Mouse (Mus musculus) kidney, postnatal 25 days (tissue): ENCODE measurements around the gene Max.

Source experiments
- DNase-seq, 2 experiments: peaks; one replicate each; pipeline ENCODE4 v3.0.0; 2021; ENCODE audit warnings: mixed read lengths in 2 of 2

Gene Max

DNA sequence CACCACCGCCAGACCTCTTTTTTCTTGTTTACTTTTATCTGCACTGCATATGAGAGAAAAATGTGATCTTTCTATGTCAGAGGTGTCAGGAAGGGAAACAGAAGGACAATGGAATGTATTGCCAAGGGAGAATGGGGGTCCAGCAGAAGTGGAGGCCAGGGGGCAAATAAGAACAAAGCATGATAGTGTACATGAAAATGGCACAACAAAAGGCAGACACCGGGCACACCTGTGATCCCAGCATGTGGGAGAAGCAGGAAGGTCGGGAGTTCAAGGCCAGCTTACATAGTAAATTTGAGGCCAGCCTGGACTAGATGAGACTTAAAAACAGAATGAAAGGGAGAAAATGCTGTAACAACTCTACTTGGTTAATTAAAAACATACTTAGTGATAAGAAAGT lies 43.1 kb downstream of the Max start:
- DNase-seq: no peak

DNA sequence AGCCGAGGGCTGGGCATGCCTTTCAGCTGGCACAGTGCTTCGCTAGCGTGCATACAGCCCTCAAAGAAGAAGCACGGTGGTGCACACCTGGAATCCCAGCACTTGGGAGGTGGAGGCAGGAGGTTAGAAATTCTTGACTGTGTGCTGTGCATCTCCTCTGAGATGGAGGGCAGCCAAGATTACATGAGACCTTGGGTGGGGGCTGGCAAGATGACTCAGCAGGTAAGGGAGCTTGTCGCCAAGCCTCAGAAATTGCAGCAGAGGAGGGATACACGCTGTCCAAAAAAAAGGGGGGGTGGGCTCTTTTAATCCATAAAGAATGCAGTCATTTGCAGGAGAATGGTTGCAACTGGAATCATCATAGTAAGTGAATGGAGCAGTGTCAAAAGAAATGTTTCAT lies 43.9 kb downstream of the Max start:
- no peak for DNase-seq

DNA sequence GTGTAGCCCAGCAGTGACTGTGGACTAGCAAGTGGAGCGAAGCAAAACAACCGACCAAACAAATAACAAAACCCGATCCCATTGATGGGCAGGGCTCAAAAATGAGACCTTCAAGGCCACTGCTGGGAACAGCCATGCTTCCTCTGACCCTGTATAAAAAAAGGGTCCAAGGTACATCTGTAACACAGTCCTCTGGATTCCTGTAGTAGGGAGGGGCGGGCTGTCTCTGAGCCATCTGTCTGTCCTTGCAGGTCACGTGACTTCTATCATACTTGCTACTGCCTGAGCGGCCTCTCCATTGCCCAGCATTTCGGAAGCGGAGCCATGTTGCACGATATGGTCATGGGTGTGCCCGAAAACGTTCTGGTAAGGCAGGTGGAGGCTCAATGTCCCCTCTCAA lies 45.8 kb downstream of the Max start:
- no peak for DNase-seq

DNA sequence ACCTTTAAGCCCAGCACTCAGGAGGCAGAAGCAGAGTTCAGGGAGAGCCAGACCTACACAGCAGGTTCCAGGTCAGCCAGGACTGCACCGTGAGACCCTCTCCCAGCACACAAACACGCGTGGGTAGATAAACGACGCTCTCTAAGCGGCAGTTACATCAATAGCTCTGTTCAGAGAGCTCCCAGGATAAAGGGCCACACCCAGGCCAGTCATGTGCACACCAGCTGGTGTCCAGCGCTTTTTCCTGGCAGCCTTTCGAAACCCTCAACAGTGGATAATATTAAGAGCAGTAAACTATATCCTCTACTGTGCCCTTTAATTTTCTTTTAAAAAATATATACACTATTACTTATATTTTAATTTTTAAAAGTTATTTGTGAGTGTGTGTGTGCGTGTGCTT lies 49.8 kb downstream of the Max start:
- no peak for DNase-seq

DNA sequence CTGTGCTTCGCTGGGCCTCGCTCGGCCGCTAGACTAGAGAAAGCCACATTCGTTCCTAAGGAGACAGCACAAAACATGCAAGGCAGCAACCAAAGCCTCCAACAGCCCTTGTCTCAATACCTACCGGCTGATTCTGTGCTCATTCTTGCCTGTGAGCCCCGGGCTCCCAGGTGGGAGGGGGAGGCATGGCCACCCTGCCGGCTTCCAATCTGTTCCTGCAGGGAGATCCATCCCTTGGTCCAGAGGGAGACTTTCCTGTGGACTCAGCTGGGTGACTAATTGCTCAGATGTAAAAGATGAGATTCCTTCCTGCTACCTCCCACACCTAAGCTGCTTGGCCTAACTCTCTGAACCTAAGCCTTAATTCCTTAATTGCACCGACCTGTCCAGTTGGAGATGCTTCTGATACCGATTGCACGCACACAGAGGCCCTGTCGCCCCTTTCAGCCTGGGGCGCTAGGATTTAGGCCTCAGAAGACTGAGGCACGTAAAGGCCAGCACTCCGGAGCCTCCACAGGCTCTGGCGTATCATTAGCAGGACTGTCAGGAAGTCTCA lies 50.8 kb downstream of the Max start:
- no peak for DNase-seq

DNA sequence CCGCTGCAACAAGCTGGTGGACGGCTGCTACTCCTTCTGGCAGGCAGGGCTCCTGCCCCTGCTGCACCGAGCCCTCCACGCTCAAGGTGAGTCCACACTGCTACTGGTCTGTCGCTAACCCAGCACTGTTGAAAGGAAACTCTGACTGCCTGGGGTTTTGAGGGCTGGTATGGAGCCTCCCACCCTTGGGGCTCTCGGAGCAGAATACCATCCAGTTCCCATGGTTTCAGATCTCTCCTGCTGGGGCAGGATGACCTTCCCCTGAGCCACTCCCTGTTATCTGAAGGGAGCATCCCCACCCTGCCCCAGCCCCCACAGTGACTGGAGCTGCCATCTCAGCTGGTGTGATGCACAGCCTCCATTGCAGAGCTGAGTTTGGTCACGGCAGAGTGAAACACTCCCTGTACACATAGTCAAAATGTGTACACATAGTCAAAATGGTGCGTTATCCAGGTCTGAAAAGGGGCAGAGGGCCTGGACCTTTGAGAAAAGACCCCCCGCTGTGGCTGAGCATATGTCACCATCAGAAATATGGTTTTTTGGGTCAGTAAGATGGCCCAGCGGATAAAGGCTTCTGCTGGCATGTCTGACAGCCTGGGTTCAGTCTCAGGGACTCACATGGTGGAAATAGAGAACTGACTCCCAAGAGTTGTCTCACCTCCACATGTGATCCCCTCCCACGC lies 51.6 kb downstream of the Max start:
- no peak for DNase-seq

DNA sequence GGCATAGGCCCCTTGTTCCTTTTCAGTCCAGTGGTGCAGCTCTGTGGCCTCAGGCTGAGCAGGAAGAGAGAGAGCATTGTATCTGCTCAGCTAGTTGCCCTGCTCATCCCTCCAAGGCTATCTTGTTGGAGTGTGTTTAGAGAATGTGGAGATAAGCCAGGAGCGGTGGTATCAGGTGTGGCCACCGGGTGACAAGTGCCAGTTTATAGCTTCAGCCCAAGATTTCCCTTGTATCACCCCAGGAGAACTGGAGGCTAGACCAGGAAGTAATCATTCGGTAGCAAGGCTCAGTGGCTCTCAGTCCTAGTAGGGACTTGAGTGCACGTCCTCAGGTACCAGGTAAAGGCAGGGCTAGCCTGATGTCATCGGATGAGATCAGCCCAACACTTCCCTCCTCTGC lies 52.8 kb downstream of the Max start:
- no peak for DNase-seq

DNA sequence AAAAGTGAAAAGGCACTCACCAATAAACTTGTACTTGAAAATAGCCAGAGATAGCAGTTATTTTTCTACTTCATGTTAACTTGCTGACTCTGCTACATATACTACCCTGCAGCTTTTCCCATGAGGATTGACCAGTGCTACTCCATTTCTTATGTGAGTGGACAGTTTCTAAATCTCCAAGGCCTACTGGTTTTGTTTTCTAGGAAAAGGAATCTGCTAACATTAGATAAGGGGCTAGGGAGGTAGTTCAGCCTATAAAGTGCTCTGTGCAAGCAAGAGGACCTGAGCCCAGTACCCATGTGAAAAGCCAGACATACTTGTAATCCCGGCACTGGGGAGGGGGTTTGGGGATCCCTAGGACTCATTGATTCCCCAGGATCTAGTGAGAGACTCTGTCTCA lies 55.7 kb downstream of the Max start:
- no peak for DNase-seq

DNA sequence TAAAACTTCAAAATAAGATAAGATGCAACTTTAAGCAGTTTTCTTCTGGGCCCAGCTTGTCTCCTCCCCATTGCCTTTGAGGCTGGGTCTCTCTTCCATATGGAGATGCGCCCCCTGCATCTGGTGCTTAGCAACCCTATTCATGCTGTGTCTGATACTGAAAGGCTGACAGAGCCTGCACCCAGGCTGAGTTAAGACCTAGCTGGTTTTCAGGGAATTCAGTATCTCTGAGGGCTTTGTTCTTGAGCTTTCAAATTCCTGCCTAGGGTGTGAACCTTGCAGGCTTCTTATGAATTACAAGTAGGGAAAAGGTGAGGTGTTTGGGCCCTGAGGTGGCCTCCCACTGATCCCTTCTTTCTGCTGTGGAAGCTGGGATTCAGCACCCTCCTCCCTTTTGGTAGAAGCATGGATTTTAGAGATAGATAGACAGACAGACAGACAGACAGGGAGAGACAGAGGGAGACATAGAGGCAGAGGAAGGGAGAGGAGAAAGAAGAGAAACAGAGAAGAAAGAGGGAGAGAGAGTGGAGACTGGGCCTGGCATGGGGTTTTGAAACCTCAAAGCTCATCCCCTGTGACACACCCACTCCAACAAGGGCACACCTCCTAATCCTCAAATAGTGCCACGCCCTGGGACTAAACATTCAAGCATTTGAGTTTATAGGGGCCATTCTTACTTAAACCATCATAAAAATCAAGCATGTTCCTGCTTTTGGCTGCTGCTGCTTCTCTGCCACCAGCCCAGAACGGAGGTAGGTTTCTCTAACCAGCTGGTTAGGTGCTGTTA lies 60.3 kb downstream of the Max start:
- DNase-seq: no peak

DNA sequence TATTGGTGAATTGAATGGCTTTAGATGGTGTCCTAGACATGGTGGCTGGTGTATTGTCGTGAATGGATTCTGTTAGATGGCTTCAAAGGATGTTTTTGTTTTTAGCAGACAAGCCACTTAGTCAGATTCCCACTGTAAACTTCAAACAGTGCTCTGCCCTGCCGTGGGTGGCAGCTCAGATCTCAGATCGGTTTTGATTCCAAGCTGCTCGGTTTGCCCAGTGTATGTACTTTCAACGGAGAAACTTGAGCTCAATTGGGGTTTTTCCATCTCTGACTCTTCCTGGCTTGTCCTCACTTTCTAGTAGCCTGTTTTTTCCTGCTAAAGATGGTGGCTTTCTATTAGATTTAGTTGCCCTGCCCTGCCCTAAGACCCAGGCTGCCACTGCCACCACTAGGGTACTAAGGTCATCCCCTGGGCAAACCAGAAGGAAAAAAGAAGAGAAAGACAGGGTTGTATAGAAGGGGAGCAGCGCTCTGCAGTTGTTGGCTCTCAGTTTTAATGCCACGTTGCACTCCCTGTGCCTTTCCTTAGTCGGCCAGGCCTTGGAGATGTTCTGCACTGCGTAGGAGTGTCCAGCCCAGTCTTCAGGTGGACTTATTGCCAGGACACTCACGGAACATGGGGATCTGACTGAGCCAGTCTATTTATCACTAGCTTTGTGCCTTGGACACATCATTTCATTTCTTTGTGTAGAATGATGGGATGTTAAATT lies 62.6 kb downstream of the Max start:
- DNase-seq: no peak

DNA sequence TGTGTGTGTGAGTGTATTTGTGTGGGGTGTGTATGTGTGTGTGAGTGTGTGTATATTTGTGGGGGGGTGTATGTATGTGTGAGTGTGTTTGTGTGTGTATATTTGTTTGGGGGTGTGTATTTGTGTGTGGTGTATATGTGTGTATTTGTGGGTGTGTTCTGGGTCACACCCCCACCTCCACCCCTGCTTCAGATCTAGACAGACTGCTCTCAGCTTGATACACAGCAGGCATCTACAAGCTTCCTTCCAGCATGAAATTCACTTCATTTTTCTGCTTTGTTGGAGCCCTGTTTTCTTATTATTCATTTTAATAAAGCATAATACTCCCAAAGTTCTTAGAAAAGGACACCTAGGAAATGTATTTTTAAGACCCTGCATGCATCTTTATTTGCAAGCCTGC lies 63.9 kb downstream of the Max start:
- DNase-seq: no peak

DNA sequence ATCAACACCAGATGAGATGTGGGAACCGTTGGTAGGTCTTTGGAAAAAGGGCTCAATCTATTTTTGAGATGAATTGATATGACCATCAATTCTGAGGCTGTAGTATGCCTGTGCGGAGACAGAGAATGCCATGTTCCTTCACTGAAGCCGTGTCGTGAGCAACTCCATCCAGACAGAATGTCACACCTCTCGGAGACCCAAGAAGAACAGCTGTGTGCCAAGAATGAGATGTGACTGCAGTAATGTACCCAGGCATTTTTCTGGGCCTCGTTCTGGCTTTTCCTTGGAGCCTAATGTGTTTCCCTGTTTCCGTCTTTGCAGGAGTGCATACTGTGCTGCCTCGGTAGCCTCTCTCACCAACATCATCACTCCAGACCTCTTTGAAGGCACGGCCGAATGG lies 65.0 kb downstream of the Max start:
- no peak for DNase-seq

DNA sequence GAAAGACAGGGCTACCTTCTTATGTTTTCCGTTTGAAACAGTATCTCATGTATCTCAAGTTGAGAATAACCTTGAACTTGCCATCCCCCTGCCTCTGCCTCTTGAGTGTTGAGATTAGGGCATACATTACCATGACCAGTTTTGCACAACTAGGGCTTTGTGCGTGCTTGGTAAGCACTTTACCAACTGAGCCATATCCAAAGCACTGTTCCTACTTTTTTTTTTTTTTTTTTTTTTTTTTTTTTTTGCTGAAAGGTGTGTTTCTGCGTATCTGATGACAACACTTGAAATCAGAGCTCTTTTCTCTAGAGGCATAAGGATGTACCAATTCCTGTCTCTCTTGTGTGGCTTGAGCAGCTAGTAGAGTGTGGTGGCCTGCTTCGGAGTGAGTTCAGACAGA lies 65.4 kb downstream of the Max start:
- DNase-seq: no peak

DNA sequence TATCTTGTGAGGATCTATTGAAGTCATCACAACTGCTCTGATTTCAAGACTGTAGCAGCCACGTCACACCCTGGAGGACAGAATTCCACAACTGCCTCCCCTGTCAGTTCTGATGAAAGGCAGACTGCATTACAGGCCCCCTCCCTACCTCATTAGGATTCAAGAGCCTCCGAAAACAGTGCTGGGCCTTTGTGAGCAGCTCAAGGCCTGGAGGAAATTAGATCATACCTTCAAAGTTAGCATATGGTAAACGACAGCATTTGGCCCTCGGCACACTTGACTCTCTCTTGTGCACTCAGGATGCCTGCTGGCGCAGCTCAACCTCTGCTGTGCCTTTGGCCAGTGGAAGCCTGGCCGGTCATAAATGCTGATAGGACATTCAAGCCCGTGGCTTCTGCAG lies 66.2 kb downstream of the Max start:
- DNase-seq: no peak

DNA sequence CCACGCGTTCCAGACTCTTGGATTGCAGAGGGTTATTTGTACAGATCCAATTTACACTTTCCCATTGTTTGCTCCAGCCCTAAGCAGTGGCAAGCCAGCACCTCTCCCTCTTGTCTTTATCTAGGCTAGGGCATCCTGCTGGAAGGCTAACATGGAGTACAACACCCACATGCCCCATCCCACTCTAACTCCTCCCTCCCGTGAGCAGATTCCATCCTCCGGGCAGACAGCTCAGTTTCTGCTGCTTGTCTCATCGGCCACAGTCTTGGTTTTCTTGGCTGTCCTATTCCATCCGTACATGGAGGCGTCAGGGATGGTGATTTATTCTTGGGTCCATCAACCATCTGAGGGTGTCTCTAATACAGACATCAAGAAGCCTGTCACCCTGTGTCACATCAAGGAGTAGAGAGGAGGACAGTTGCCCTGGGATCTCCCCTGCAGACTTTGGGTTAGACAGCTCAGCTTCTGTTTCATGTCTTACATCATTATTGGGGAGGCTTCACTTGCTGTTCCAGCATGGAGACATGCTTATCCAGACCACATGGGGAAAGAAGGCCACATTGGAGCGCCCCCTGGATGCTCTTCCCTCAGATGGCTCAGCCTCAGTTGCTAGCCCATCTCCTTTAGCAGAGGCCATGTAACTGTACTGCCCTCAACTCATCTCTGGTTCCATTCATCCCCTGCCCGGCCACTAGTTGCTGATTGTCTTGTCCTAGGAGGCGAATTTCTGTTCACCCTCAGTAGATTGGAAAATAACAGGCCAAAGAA lies 67.0 kb downstream of the Max start:
- DNase-seq: no peak

DNA sequence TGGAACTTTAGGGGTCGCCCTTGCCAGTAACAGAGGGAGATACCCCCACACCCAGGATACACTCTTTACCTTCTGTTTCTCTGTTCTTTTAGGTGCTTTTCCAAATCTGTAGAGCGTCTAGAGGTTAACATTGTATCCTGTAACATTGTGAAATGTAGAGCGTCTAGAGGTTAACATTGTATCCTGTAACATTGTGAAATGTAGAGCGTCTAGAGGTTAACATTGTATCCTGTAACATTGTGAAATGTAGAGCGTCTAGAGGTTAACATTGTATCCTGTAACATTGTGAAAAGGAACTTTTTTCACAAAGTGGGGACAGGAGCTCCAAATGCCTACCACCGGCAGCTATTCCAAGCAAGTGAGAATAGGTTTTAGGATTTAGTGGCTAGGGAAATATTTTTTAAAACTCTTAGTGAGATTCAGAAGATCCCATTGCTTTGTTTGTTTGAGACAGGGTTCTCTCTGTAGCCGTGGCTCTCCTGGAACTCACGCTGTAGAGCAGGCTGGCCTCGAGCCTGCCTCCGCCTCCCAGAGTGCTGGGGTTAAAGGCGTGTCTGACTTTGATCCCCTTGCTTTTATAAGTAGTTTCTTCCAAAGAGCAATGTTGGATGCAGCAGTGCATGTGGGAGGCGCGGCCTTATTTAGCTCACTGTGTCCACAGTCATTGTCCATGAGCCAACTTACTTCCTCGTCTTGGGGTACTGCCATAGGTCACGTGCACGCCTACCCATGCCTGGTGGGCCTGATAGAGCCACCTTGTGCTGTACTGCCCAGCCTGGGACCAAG lies 68.9 kb downstream of the Max start:
- DNase-seq: no peak

DNA sequence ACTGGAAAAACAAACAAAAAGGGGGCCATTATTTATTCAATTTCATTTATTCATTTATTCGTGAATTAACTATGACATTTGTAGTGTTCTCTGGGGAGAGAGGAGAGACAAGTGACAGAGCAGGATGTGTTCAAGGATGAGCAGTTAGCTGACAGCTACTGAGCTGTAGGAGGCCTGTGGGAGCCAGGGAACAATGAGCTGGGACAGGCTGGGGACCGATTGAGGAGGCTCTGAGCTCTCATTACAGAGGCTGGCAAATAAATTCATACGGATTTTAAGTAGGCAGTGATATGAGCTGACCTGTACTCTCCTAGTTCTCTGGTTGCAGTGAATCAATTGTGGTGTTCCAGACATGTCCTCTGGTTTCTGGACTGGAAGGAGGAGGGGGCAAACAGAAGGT lies 70.8 kb downstream of the Max start:
- no peak for DNase-seq

DNA sequence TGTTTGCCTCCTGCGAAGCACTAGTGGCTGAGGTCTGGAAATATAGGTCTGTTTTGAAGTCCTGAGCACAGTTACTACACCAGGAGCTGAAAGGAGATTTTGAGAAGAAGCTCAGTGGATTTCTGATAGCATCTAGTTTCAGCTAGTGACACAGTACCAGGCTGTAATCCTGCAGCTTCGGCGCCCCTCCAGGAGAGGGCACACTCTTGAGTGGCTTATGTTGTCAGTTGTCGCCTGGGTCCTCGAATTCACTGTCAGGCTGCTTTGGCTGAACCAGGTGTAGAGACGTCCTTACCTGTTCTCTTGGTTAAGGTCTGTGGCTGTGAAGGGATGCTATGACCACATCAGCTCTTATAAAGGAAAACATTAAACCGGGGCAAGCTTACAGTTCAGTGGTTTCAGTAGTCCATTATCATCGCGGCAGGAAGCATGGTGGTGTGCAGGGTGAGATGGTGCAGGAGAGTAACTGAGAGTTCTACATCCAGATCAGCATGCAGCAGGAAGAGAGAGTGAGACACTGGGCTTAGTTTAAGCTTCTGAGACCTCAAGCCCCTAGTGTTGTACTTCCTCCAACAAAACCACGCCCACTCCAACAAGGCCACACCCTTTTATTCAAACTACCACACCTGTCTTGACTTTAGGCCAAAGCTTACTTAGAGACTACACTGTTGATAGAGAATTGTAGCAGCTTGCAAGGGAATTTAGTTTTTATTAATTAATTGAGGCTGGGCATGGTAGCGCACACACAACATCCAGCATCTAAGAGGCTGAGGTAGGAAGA lies 72.4 kb downstream of the Max start:
- no peak for DNase-seq

DNA sequence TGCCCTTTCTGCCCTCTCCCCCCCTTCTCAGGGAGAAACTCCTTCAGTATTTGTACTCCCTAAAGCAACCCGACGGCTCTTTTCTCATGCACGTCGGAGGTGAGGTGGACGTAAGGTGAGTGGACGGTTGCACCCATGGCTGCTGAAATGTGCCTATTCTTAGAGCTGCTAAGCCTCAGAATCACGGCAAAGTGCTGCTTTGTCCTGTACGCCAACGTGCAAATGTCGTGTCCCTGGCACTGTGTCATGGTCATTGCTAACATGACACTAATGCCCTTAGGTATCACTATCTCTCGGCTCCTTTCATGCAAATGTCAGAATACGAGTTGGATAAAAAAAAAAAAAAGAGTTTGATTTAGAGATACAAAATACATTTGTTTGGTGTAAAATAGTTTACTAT lies 74.1 kb downstream of the Max start:
- no peak for DNase-seq
